Mouse (Mus musculus) induced T-regulatory cell, adult 2 months (primary cell): ENCODE data around the gene Rrp8.

Experiments
- DNase-seq: peaks from one replicate; pipeline ENCODE4 v3.0.0-alpha.2; 2012; ENCODE audit warnings: low read depth

Rrp8 gene

GRCm38 (mm10) chr7:105690875-105691274 lies 46.3 kb downstream of the Rrp8 start:
- DNase-seq: no peak

- no peak for DNase-seq
Measured at GRCm38 (mm10) chr7:105685541-105686197, 51.5 kb downstream of the Rrp8 start.
